Mouse (Mus musculus) olfactory bulb, adult 2 months (tissue): Measurements from ENCODE around the gene Rtl10. TPM values are rescaled to one million over a fixed set of nuclear protein-coding genes. Genes with fewer than 3 reads are reported as not detected.
"Not testable (repeated sequence)": the region's sequence is repeated elsewhere in the genome, so short reads cannot be mapped to it uniquely, and the experiment has no call there.

ENCODE experiments used
- H3K27ac ChIP-seq: fragments of 200-500 bp; 2 replicates; pipeline ENCODE4 v1.5.1; 2012; ENCODE audit warnings: low read depth, low read length; ENCODE audit not compliant: insufficient read depth
- H3K4me1 ChIP-seq: fragments of 200-500 bp; 2 replicates; pipeline ENCODE4 v1.6.1; 2012; ENCODE audit warnings: low read length; ENCODE audit not compliant: control insufficient read depth, insufficient read depth
- H3K4me3 ChIP-seq: fragments of 200-500 bp; 2 replicates; pipeline ENCODE4 v1.5.1; 2012; ENCODE audit warnings: mild to moderate bottlenecking, low read depth, low read length, moderate library complexity; ENCODE audit not compliant: insufficient read depth
- CTCF ChIP-seq: fragments of 200-500 bp; IDR thresholded peaks from 2 replicates; pipeline ENCODE4 v1.5.1; 2012; ENCODE audit warnings: low read depth, mild to moderate bottlenecking, low read length, moderate library complexity; ENCODE audit not compliant: insufficient read depth
- POLR2A ChIP-seq: fragments of 200-500 bp; IDR thresholded peaks from 2 replicates; pipeline ENCODE4 v1.6.1; 2012; ENCODE audit warnings: mild to moderate bottlenecking, low read depth, low read length, moderate library complexity; ENCODE audit not compliant: insufficient read depth
- WGBS: fragments of 180-500 bp; shearing (Covaris S2); methylation state at CpG from one replicate; pipeline ENCODE4 v1.1.7; 2018; 5-methylcytosine and 5-hydroxymethylcytosine counted together
- polyA plus RNA-seq: library from polyadenylated mRNA; stranded (reverse); fragments of >200 nt; gene quantifications from 2 replicates; pipeline ENCODE4 v1.2.4, GENCODE M21; 2012; ENCODE audit warnings: low replicate concordance; ENCODE audit not compliant: missing spikeins, insufficient read depth, insufficient read length

Rtl10 gene
- polyA plus RNA-seq, 1 experiment = not detected

- TF ChIP-seq CTCF (peak; percentile 42), POLR2A (no peak)
- Histone ChIP-seq H3K4me1 (peaks cover 2% of the 10 kb centered on the region; the same call in 1 of the 2 replicates), H3K4me3 (no peak overlapping the region), H3K27ac (no peak overlapping the region)
Measured at GRCm38 (mm10) chr16:18518091-18518490, 19.4 kb downstream of the Rtl10 start.

GRCm38 (mm10) chr16:18523563-18524245 lies 25.0 kb downstream of the Rtl10 start:
- no peak overlapping the region for H3K4me3 ChIP-seq
- H3K27ac ChIP-seq = no peak overlapping the region
- H3K4me1 ChIP-seq = no peaks in the 10 kb centered on the region
- no peak for TF ChIP-seq POLR2A
- TF ChIP-seq CTCF = no peak
- WGBS = 73% methylated on average over 8 of the region's 8 CpGs

GRCm38 (mm10) chr16:18528656-18529055 lies 30.0 kb downstream of the Rtl10 start:
- Histone ChIP-seq H3K27ac (no peak overlapping the region), H3K4me1 (no peaks in the 10 kb centered on the region), H3K4me3 (no peak overlapping the region)
- no peak for TF ChIP-seq POLR2A
- no peak for TF ChIP-seq CTCF
- 80% methylated on average over 5 of the region's 5 CpGs for WGBS

GRCm38 (mm10) chr16:18533061-18533460 lies 34.4 kb downstream of the Rtl10 start:
- 98% methylated on average over 7 of the region's 7 CpGs for WGBS
- not testable (repeated sequence) for H3K4me1 ChIP-seq, H3K4me3 ChIP-seq, H3K27ac ChIP-seq

- 95% methylated on average over 3 of the region's 3 CpGs for WGBS
- Histone ChIP-seq H3K27ac (no peak overlapping the region), H3K4me1 (no peaks in the 10 kb centered on the region), H3K4me3 (no peak overlapping the region)
- TF ChIP-seq POLR2A = no peak
- no peak for TF ChIP-seq CTCF
Measured at GRCm38 (mm10) chr16:18537407-18537990, 38.8 kb downstream of the Rtl10 start.

- Histone ChIP-seq H3K4me1 (no peaks in the 10 kb centered on the region), H3K4me3 (no peak overlapping the region), H3K27ac (no peak overlapping the region)
- WGBS = 85% methylated on average over 6 of the region's 6 CpGs
- TF ChIP-seq CTCF = no peak
- no peak for TF ChIP-seq POLR2A
Measured at GRCm38 (mm10) chr16:18539281-18539680, 40.6 kb downstream of the Rtl10 start.

GRCm38 (mm10) chr16:18543151-18543829 lies 44.6 kb downstream of the Rtl10 start:
- Histone ChIP-seq H3K4me3 (no peak overlapping the region), H3K4me1 (peaks cover 5% of the 10 kb centered on the region; the same call in 1 of the 2 replicates), H3K27ac (no peak overlapping the region)
- 42% methylated on average over 8 of the region's 8 CpGs for WGBS
- TF ChIP-seq CTCF = no peak
- TF ChIP-seq POLR2A = no peak

- TF ChIP-seq CTCF (no peak), POLR2A (no peak)
- Histone ChIP-seq H3K4me3 (no peak overlapping the region), H3K27ac (no peak overlapping the region), H3K4me1 (peaks cover 5% of the 10 kb centered on the region; the same call in 1 of the 2 replicates)
- WGBS = 72% methylated on average over 5 of the region's 5 CpGs
Measured at GRCm38 (mm10) chr16:18547891-18548290, 49.2 kb downstream of the Rtl10 start.

Other genes starting within 250 kb of the Rtl10 start
- gene Gm49776, start 240.6 kb upstream of the Rtl10 start, polyA plus RNA-seq = not detected in 2 replicates
- gene Dgcr8, start 209.7 kb upstream of the Rtl10 start, polyA plus RNA-seq = not detected in 2 replicates
- not detected in 2 replicates for gene Tango2, start 150.8 kb upstream of the Rtl10 start, polyA plus RNA-seq
- gene Arvcf, start 150.7 kb upstream of the Rtl10 start, polyA plus RNA-seq = 956 TPM in 1 of 2 replicates, not detected in the other
- not detected in 2 replicates for gene Txnrd2, start 72.5 kb upstream of the Rtl10 start, polyA plus RNA-seq
- not detected in 2 replicates for gene Comt, start 72.0 kb upstream of the Rtl10 start, polyA plus RNA-seq
- not detected in 2 replicates for gene Gnb1l, start 188 bp upstream of the Rtl10 start, polyA plus RNA-seq
- not detected in 2 replicates for gene Tbx1, start 91.8 kb downstream of the Rtl10 start, polyA plus RNA-seq
- gene Gp1bb, start 123.5 kb downstream of the Rtl10 start, polyA plus RNA-seq = not detected in 2 replicates
- not detected in 2 replicates for gene Gm49601, start 127.5 kb downstream of the Rtl10 start, polyA plus RNA-seq
- gene Sept5, start 131.1 kb downstream of the Rtl10 start, polyA plus RNA-seq = not detected in 2 replicates